Mouse (Mus musculus): ENCODE measurements around the gene Prss37.

Prss37 gene

GRCm38 (mm10) chr6:40519408-40519807 is at the start of gene Prss37:
Gene Prss37 (minus strand): TSS chr6:40519508.
- DNase-seq (ENCODE audit: low spot score) = no peak

GRCm38 (mm10) chr6:40554950-40555349 is 35.6 kb upstream of the Prss37 start, which contains the start of gene Olfr461:
Gene Olfr461 (minus strand): TSS chr6:40555050.
- DNase-seq (ENCODE audit: low spot score) = no peak

- DNase-seq (ENCODE audit: low spot score) = no peak
Measured at GRCm38 (mm10) chr6:40544690-40545089, 25.4 kb upstream of the Prss37 start.

- no peak for DNase-seq (ENCODE audit: low spot score)
Measured at GRCm38 (mm10) chr6:40493229-40493628, 26.1 kb downstream of the Prss37 start, which contains the start of gene Tas2r108. Gene Tas2r108 (plus strand): TSS chr6:40493529.

GRCm38 (mm10) chr6:40490933-40491332 is 28.4 kb downstream of the Prss37 start, which contains the start of gene Tas2r137:
Gene Tas2r137 (plus strand): TSS chr6:40491233.
- DNase-seq (ENCODE audit: low spot score) = no peak

- no peak for DNase-seq (ENCODE audit: low spot score)
Measured at GRCm38 (mm10) chr6:40482318-40482717, 37.0 kb downstream of the Prss37 start.

GRCm38 (mm10) chr6:40479705-40480104 is 39.6 kb downstream of the Prss37 start:
- no peak for DNase-seq (ENCODE audit: low spot score)

GRCm38 (mm10) chr6:40476132-40476531 is 43.2 kb downstream of the Prss37 start:
- no peak for DNase-seq (ENCODE audit: low spot score)

- DNase-seq (ENCODE audit: low spot score) = peak; percentile 7
Measured at GRCm38 (mm10) chr6:40471720-40472010, 47.6 kb downstream of the Prss37 start.

- DNase-seq (ENCODE audit: low spot score) = peak; percentile 97
Measured at GRCm38 (mm10) chr6:40470916-40471719, 48.2 kb downstream of the Prss37 start, which contains the start of gene Ssbp1. Gene Ssbp1 (plus strand): TSS chr6:40471352.

- no peak for DNase-seq (ENCODE audit: low spot score)
Measured at GRCm38 (mm10) chr6:40465710-40466109, 53.6 kb downstream of the Prss37 start.

Data from embryo, embryonic 10 days (tissue).